Comparison of ENCODE assay signal across 21 mouse cellular contexts in genomic region chr2:37782002-37782401, GRCm38 (mm10). TPM values are rescaled to one million over a fixed set of nuclear protein-coding genes. Genes with fewer than 3 reads are reported as not detected.
DNase-seq lines count a peak whose midpoint lies in the region; ATAC-seq and TF ChIP-seq lines count a peak whose summit lies in the region.
"Had no signal": no experiment of that assay in that cellular context is flagged by ENCODE, and none has a peak within 500 bp of the region (broad histone marks: within the 10 kb centered on the region; RNA-seq: fewer than 3 reads in every experiment).

No protein-coding gene starts in this region.

- H3K9me3 ChIP-seq in forebrain, embryonic 12.5 days, result no peaks in the 10 kb centered on the region
- no peaks in the 10 kb centered on the region for H3K9me3 ChIP-seq in forebrain, embryonic 15.5 days
- no peaks in the 10 kb centered on the region for H3K9me3 ChIP-seq in intestine, embryonic 14.5 days (ENCODE audit: control insufficient read depth, low read length)
- no peaks in the 10 kb centered on the region for H3K9me3 ChIP-seq in intestine, embryonic 15.5 days
- H3K9me3 ChIP-seq in embryonic facial prominence, embryonic 10.5 days, result no peaks in the 10 kb centered on the region
- H3K9me3 ChIP-seq: hindbrain, embryonic 15.5 days; limb, embryonic 13.5 days; liver, embryonic 13.5 days; midbrain, embryonic 12.5 days; neural tube, embryonic 12.5 days had no signal

- H3K36me3 ChIP-seq in forebrain, embryonic 12.5 days (replicated peaks), result peaks cover 36% of the 10 kb centered on the region
- H3K36me3 ChIP-seq in forebrain, embryonic 15.5 days, result no peaks in the 10 kb centered on the region
- no peaks in the 10 kb centered on the region for H3K36me3 ChIP-seq in intestine, embryonic 14.5 days (ENCODE audit: control insufficient read depth, insufficient read depth, low read length)
- H3K36me3 ChIP-seq in intestine, embryonic 15.5 days, result no peaks in the 10 kb centered on the region
- peaks cover 31% of the 10 kb centered on the region for H3K36me3 ChIP-seq in embryonic facial prominence, embryonic 10.5 days (replicated peaks)
- H3K36me3 ChIP-seq in thymus, adult 2 months (ENCODE audit: control insufficient read depth, insufficient read depth, low read length), result no peaks in the 10 kb centered on the region
- H3K36me3 ChIP-seq: hindbrain, embryonic 15.5 days; limb, embryonic 13.5 days; liver, embryonic 13.5 days had no signal

- no peak for ATAC-seq in forebrain, embryonic 12.5 days (ENCODE audit: low FRiP score)
- ATAC-seq in forebrain, embryonic 15.5 days (replicated peaks), result no peak
- ATAC-seq in intestine, embryonic 14.5 days (replicated peaks; ENCODE audit: low FRiP score, low TSS enrichment, low read depth), result peak; percentile 25; the same call in 1 of the 2 replicates
- no peak for ATAC-seq in intestine, embryonic 15.5 days
- ATAC-seq: intestine, postnatal 0 days had no signal

- H3K4me2 ChIP-seq in forebrain, embryonic 12.5 days, result 0 out of 2 replicates have a peak overlapping the region, but pooled peaks have one; percentile 57
- H3K4me2 ChIP-seq in forebrain, embryonic 15.5 days (replicated peaks), result no peak overlapping the region
- H3K4me2 ChIP-seq in intestine, embryonic 14.5 days (ENCODE audit: low read length), result no peak overlapping the region
- no peak overlapping the region for H3K4me2 ChIP-seq in intestine, embryonic 15.5 days (replicated peaks)
- H3K4me2 ChIP-seq: hindbrain, embryonic 15.5 days; limb, embryonic 13.5 days; liver, embryonic 13.5 days; lung, embryonic 14.5 days; midbrain, embryonic 12.5 days; neural tube, embryonic 12.5 days had no signal

- 0 out of 2 replicates have a peak overlapping the region, but pooled peaks have one; percentile 42 for H3K27ac ChIP-seq in forebrain, embryonic 12.5 days
- no peak overlapping the region for H3K27ac ChIP-seq in forebrain, embryonic 15.5 days (replicated peaks)
- H3K27ac ChIP-seq in intestine, embryonic 14.5 days (ENCODE audit: low read depth), result no peak overlapping the region
- no peak overlapping the region for H3K27ac ChIP-seq in intestine, embryonic 15.5 days
- H3K27ac ChIP-seq in embryonic facial prominence, embryonic 10.5 days (replicated peaks), result peak overlapping the region; percentile 62; the same call in 1 of the 2 replicates
- no peak overlapping the region for H3K27ac ChIP-seq in thymus, adult 2 months (ENCODE audit: control insufficient read depth, insufficient read depth, low read length)
- H3K27ac ChIP-seq: hindbrain, embryonic 15.5 days; kidney, postnatal 0 days; limb, embryonic 13.5 days; liver, embryonic 13.5 days; midbrain, embryonic 12.5 days; neural tube, embryonic 12.5 days had no signal

- DNase-seq in intestine, embryonic 14.5 days (ENCODE audit: low spot score), result no peak
- peak; percentile 65 for DNase-seq in embryonic facial prominence, embryonic 10.5 days (ENCODE audit: low spot score)
- no peak for DNase-seq in thymus, adult 2 months
- DNase-seq in ovary, adult 18-20 months (ENCODE audit: low spot score), result no peak
- DNase-seq: cerebellum, adult 8-10 months; heart, adult 11 months; heart, postnatal 10 days; liver, embryonic 13.5 days; lung, embryonic 14.5 days; lung, postnatal 36 days; thymus, postnatal 25 days had no signal

- H3K9ac ChIP-seq in forebrain, embryonic 12.5 days, result no peak overlapping the region
- no peak overlapping the region for H3K9ac ChIP-seq in forebrain, embryonic 15.5 days (replicated peaks)
- H3K9ac ChIP-seq in intestine, embryonic 14.5 days (ENCODE audit: low read length), result no peak overlapping the region
- H3K9ac ChIP-seq in intestine, embryonic 15.5 days, result no peak overlapping the region
- H3K9ac ChIP-seq: hindbrain, embryonic 15.5 days; limb, embryonic 13.5 days; liver, embryonic 13.5 days; lung, embryonic 14.5 days; midbrain, embryonic 12.5 days; neural tube, embryonic 12.5 days had no signal

- no peak overlapping the region for H3K4me3 ChIP-seq in forebrain, embryonic 12.5 days (replicated peaks)
- no peak overlapping the region for H3K4me3 ChIP-seq in forebrain, embryonic 15.5 days
- H3K4me3 ChIP-seq in intestine, embryonic 14.5 days (ENCODE audit: low read depth, low read length), result no peak overlapping the region
- H3K4me3 ChIP-seq in intestine, embryonic 15.5 days (replicated peaks), result no peak overlapping the region
- H3K4me3 ChIP-seq in embryonic facial prominence, embryonic 10.5 days, result no peak overlapping the region
- no peak overlapping the region for H3K4me3 ChIP-seq in thymus, adult 2 months (ENCODE audit: control insufficient read depth, insufficient read depth, low read length)
- H3K4me3 ChIP-seq: hindbrain, embryonic 15.5 days; limb, embryonic 13.5 days; liver, embryonic 13.5 days; midbrain, embryonic 12.5 days; neural tube, embryonic 12.5 days had no signal

- WGBS in forebrain, embryonic 12.5 days, result 8% methylated on average over 7 of the region's 7 CpGs
- 12% methylated on average over 7 of the region's 7 CpGs for whole genome bisulfite sequencing in forebrain, embryonic 15.5 days
- WGBS in intestine, embryonic 14.5 days, result 26% methylated on average over 7 of the region's 7 CpGs
- WGBS in intestine, embryonic 15.5 days, result 46% methylated on average over 7 of the region's 7 CpGs
- 13% methylated on average over 7 of the region's 7 CpGs for WGBS in embryonic facial prominence, embryonic 10.5 days
- WGBS in thymus, adult 2 months, result 84% methylated on average over 7 of the region's 7 CpGs

- TF ChIP-seq POLR2A in thymus, adult 2 months (IDR thresholded peaks at IDR 0.05; ENCODE audit: control insufficient read depth, extremely low read depth, insufficient read depth, low read length, poor library complexity), result no peak

- peaks cover 1% of the 10 kb centered on the region for H3K27me3 ChIP-seq in forebrain, embryonic 12.5 days
- no peaks in the 10 kb centered on the region for H3K27me3 ChIP-seq in forebrain, embryonic 15.5 days
- H3K27me3 ChIP-seq in intestine, embryonic 14.5 days (replicated peaks; ENCODE audit: control insufficient read depth, insufficient read depth, low read length), result peaks cover 9% of the 10 kb centered on the region; the same call in 1 of the 2 replicates
- H3K27me3 ChIP-seq in intestine, embryonic 15.5 days (replicated peaks), result peaks cover 15% of the 10 kb centered on the region
- peaks cover 55% of the 10 kb centered on the region for H3K27me3 ChIP-seq in embryonic facial prominence, embryonic 10.5 days (replicated peaks; ENCODE audit: low read depth, poor library complexity, severe bottlenecking)
- no peaks in the 10 kb centered on the region for H3K27me3 ChIP-seq in thymus, adult 2 months (ENCODE audit: control insufficient read depth, insufficient read depth, low read length)
- H3K27me3 ChIP-seq: CH12.LX had no signal

- peaks cover 61% of the 10 kb centered on the region for H3K4me1 ChIP-seq in forebrain, embryonic 12.5 days
- peaks cover 51% of the 10 kb centered on the region for H3K4me1 ChIP-seq in forebrain, embryonic 15.5 days
- H3K4me1 ChIP-seq in intestine, embryonic 14.5 days (replicated peaks; ENCODE audit: control insufficient read depth, insufficient read depth, low read length), result peaks cover 33% of the 10 kb centered on the region
- peaks cover 27% of the 10 kb centered on the region for H3K4me1 ChIP-seq in intestine, embryonic 15.5 days (replicated peaks)
- H3K4me1 ChIP-seq in embryonic facial prominence, embryonic 10.5 days, result peaks cover 74% of the 10 kb centered on the region
- H3K4me1 ChIP-seq in thymus, adult 2 months (replicated peaks; ENCODE audit: control insufficient read depth, insufficient read depth, low read length), result peaks cover 4% of the 10 kb centered on the region; the same call in 1 of the 2 replicates

- no peak for TF ChIP-seq CTCF in thymus, adult 2 months (IDR thresholded peaks at IDR 0.05; ENCODE audit: borderline replicate concordance, control insufficient read depth, extremely low read depth, insufficient read depth, low read length, poor library complexity)

RNA-seq across cellular contexts. Expression of gene Crb2, which starts 6.0 kb away (rescaled TPM):
- 24.8 and 24.9 TPM in 2 replicates for polyA plus RNA-seq in forebrain, embryonic 12.5 days (2016; fragmentation: Nextera tagmentation; extraction: Ambion mirVana)
- polyA plus RNA-seq in forebrain, embryonic 15.5 days (2015; fragmentation: Nextera tagmentation; extraction: Ambion mirVana), result 7.1 and 8.4 TPM in 2 replicates
- polyA plus RNA-seq in intestine, embryonic 14.5 days (2014; fragmentation: Nextera tagmentation; extraction: Ambion mirVana), result 3.6 and 4.2 TPM in 2 replicates
- 1.9 and 2.1 TPM in 2 replicates for polyA plus RNA-seq in intestine, embryonic 15.5 days (2015; fragmentation: Nextera tagmentation; extraction: Ambion mirVana)
- 7.3 and 11.9 TPM in 2 replicates for polyA plus RNA-seq in embryonic facial prominence, embryonic 10.5 days (2016; fragmentation: Nextera tagmentation; extraction: Ambion mirVana)
- polyA plus RNA-seq in thymus, adult 2 months (2012; rRNA removed), result 0.17 and 0.38 TPM in 2 replicates

Comparison
In these comparisons a context has a peak if more than half of its experiments do, and no peak if none do; other contexts are left out.
1. H3K27ac ChIP-seq: peak in forebrain, embryonic 12.5 days (single experiment) and embryonic facial prominence, embryonic 10.5 days (single experiment); none in forebrain, embryonic 15.5 days (single experiment), intestine, embryonic 14.5 days (single experiment), intestine, embryonic 15.5 days (single experiment) and thymus, adult 2 months (single experiment).